Mouse (Mus musculus): ENCODE measurements around the gene Foxo3.

DNA sequence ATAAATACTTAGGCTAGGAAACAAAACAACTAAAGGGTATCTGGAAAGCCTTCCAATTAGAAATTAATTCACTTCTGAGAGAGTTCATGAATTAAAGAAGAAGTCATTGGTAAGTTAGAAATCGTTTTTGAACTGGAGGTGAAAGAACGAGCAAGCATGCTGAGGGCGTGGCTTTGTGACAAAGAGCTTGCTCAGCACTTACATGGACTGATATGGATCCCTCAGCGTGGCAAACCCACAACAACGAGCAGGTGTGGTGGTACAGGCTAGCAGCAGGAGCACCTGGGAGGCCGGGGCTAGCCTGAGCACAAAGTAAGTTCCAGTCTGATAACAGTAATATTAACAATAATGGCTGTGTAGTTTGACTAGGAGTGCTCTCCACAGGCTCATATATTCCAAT, 41.2 kb downstream of the Foxo3 start:
- no peak for TF ChIP-seq POLR2A (IDR thresholded peaks at IDR 0.05; ENCODE audit: low read depth, low read length)
- TF ChIP-seq CTCF (IDR thresholded peaks at IDR 0.05; ENCODE audit: borderline replicate concordance, insufficient read depth, low read length), result no peak

All from embryonic fibroblast, embryonic 13.5 days (primary cell).